Mouse (Mus musculus) embryonic facial prominence, embryonic 15.5 days (tissue): ENCODE results near the gene Zfp287. TPM values are rescaled to one million over a fixed set of nuclear protein-coding genes. Genes with fewer than 3 reads are reported as not detected.
A peak's percentile ranks its signal among the peaks of the same experiment; 100 is the strongest.
"Not testable (repeated sequence)": the region's sequence is repeated elsewhere in the genome, so short reads cannot be mapped to it uniquely, and the experiment has no call there.

Source experiments
- ATAC-seq: fragments of 200-750 bp; cut with Nextera tagmentation; 2 replicates; pipeline ENCODE4 v1.8.0; 2017; ENCODE audit warnings: low read depth, moderate TSS enrichment; ENCODE audit not compliant: insufficient number of reproducible peaks, low FRiP score, low TSS enrichment
- H3K27ac ChIP-seq: fragments of 300-500 bp; sonication (generic); replicated peaks from 2 replicates; pipeline ENCODE4 v1.5.1; 2015; ENCODE audit warnings: mild to moderate bottlenecking, inconsistent platforms
- H3K27me3 ChIP-seq: fragments of 300-500 bp; sonication (generic); 2 replicates; pipeline ENCODE4 v1.6.1; 2015; ENCODE audit warnings: inconsistent platforms
- H3K36me3 ChIP-seq: fragments of 300-500 bp; sonication (generic); 2 replicates; pipeline ENCODE4 v1.6.1; 2015; ENCODE audit warnings: mild to moderate bottlenecking, inconsistent platforms
- H3K4me1 ChIP-seq: fragments of 300-500 bp; sonication (generic); 2 replicates; pipeline ENCODE4 v1.6.1; 2015; ENCODE audit warnings: inconsistent platforms
- H3K4me2 ChIP-seq: fragments of 300-500 bp; sonication (generic); replicated peaks from 2 replicates; pipeline ENCODE4 v1.6.1; 2015; ENCODE audit warnings: mild to moderate bottlenecking, inconsistent platforms
- H3K4me3 ChIP-seq: fragments of 300-500 bp; sonication (generic); replicated peaks from 2 replicates; pipeline ENCODE4 v1.5.1; 2015; ENCODE audit warnings: mild to moderate bottlenecking, inconsistent platforms
- H3K9ac ChIP-seq: fragments of 300-500 bp; sonication (generic); 2 replicates; pipeline ENCODE4 v1.6.1; 2015; ENCODE audit warnings: inconsistent platforms
- H3K9me3 ChIP-seq: fragments of 300-500 bp; sonication (generic); replicated peaks from 2 replicates; pipeline ENCODE4 v1.6.1; 2016; ENCODE audit warnings: inconsistent platforms
- WGBS: fragments of 180-500 bp; shearing (Covaris S2); methylation state at CpG from one replicate; pipeline ENCODE4 v1.1.7; 2015; 5-methylcytosine and 5-hydroxymethylcytosine counted together
- polyA plus RNA-seq: library from polyadenylated mRNA; unstranded; fragments of >200 nt; fragmentation: Nextera tagmentation; extraction: Ambion mirVana; gene quantifications from 2 replicates; pipeline ENCODE4 v1.2.1, GENCODE M21; 2015

The Zfp287 gene
- polyA plus RNA-seq: 9.1 and 10.5 TPM in 2 replicates

DNA sequence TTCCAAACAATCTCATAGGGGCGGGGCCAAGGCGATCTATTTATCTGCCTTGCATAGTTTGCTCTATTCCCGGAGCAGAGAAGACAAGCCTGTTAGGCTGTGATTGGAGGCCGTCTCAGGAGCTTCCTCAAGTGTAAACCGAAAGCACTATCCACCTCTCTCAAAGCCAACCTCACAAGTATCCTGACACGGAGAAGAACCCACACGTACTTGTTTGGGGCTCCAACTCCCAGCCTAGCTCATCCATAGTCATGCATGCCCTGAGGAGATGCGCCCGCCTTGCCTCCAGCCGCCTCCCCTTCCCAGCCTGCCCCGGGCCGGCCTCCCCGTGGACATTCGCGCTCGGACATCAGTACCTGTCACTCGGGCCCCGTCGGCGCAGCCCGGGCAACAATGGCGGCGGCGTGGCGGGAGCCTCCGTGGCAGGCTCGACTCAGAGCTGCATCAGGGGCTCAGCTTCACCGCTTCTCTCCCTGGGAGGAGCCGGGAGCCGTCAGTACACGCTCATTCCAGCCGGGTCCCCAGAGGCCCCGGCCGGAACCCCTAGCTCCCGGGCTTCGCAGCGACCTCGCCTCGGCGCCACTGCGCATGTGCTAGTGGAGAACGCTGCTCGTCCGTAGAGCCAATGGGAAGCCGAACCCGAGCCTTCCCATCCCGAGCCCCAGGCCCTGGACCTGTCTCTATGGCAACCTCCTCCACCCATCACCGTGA lies at the start of gene Zfp287:
TSS of gene Zfp287 (minus strand) at position 595 of the 711 bp plus-strand sequence.
- ATAC-seq: peak; percentile 96
- H3K4me3 ChIP-seq: peak within 1 kb of the TSS; percentile 70
- H3K9me3 ChIP-seq: no peaks in the 10 kb centered on the region

DNA sequence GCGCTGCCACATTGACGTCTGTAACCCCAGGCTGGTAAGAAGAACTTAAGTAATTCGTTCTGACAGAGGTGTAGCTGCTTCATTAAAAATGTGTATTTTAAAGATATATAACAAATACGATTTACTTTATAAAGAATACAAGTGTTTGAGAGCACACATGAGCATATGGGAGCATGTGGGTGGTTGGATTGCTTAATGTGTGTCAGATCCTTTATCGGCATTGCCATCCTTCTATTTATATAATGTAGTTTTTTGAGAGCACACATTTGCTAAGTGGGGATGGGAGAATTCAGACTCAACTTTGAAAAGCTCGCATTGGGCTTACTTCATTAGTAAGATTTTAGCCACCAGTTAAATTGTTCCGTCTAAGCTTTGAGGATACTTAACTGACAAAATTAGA lies 44.8 kb upstream of the Zfp287 start:
- Histone ChIP-seq H3K4me2 (no peak overlapping the region), H3K4me1 (no peaks in the 10 kb centered on the region), H3K36me3 (peaks cover 52% of the 10 kb centered on the region), H3K27me3 (no peaks in the 10 kb centered on the region), H3K9ac (no peak overlapping the region), H3K4me3 (no peak overlapping the region), H3K27ac (no peak overlapping the region), H3K9me3 (peaks cover 51% of the 10 kb centered on the region)
- ATAC-seq: no peak
- 94% methylated on average over 7 of the region's 7 CpGs for WGBS

More for the DNA sequence above, at the start of gene Zfp287:
- under 1% methylated on average over 48 of the region's 48 CpGs for WGBS
- Histone ChIP-seq H3K4me2 (peak within 1 kb of the TSS; percentile 66), H3K4me1 (peaks cover 12% of the 10 kb centered on the region; the same call in 1 of the 2 replicates), H3K9ac (peak within 1 kb of the TSS; percentile 57), H3K27ac (peak within 1 kb of the TSS; percentile 52; the same call in 1 of the 2 replicates), H3K36me3 (peaks cover 20% of the 10 kb centered on the region), H3K27me3 (no peaks in the 10 kb centered on the region)

DNA sequence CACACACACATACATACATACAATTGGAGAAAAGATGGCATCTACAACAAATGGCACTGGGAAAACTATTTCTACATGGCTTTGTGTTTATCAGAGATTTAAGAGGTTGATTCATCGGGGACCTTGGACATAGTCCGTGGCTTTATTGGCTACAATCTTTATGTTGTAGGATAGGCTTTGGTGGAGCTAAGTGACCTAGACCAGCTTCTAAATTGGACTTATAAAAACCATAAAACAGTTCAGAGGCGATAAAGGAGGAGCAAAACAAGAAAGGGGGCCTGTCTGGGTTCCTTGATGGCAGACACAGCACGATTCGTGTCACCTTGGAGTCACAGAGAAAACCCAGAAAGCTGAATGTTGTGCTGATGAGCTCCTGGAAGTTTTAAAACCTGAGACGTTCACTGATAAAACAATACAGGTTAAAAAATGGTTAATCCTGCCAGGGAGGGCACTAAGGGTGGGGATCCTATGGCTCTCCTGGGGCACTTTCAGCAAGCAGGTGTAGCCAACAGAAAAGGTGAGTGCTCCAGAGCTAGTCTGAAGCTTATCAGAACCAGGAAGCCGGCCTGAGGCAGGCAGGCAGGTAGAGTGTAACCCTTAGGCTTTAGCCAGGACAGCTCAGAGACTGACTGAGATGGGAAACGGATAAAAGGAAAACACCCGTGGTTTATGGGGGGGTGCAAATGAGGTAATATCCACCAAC lies 29.2 kb upstream of the Zfp287 start:
- H3K4me1 ChIP-seq: peaks cover 9% of the 10 kb centered on the region
- no peak overlapping the region for H3K9ac ChIP-seq
- no peak for ATAC-seq
- H3K4me3 ChIP-seq: no peak overlapping the region
- H3K27me3 ChIP-seq: no peaks in the 10 kb centered on the region; the same call in 1 of the 2 replicates
- no peaks in the 10 kb centered on the region for H3K9me3 ChIP-seq
- no peak overlapping the region for H3K27ac ChIP-seq
- 72% methylated on average over 9 of the region's 9 CpGs for WGBS
- no peaks in the 10 kb centered on the region for H3K36me3 ChIP-seq
- no peak overlapping the region for H3K4me2 ChIP-seq

DNA sequence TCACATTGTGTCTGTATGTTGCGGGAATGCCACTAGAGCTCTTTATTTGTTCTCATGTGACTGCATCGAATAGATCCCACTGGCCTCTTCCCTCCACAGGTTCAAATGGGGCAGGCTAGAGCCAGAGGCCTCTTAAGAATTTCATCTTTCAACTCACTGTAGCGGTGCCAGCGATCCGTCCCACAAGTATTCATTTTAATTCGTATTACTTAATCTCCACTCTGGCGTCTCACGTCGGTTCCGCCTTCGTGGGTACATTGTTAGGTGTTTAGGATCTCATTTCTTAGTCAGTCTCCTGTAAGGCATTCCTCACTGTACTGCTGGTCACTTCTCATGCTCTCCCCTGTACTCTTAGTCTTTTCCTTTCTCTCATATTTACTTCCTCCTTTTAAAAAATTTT lies 26.8 kb upstream of the Zfp287 start:
- Histone ChIP-seq H3K4me1 (peaks cover 9% of the 10 kb centered on the region), H3K27me3 (no peaks in the 10 kb centered on the region; the same call in 1 of the 2 replicates), H3K9ac (no peak overlapping the region), H3K27ac (no peak overlapping the region), H3K4me2 (no peak overlapping the region), H3K9me3 (no peaks in the 10 kb centered on the region), H3K36me3 (no peaks in the 10 kb centered on the region), H3K4me3 (no peak overlapping the region)
- no peak for ATAC-seq
- 86% methylated on average over 11 of the region's 11 CpGs for WGBS

DNA sequence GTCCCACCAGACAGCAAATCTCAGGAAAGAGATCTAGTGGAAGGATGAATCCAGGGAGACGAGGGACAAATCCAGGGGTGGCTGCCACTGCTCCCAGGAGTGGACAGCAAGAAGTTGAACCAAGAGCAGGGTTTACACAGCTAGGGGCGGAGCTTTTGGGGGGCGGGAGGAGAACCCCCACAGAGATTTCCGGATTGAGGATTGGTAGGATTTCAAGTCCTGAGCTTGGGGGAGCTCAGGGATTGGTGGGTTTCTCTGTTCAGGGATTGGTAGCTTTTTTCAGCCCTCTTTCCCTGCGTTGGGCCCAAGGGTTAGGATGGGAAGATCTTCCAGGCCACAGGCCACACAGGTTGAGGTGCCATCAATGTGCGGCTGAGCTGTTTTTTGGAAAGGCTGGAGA lies 26.2 kb upstream of the Zfp287 start:
- Histone ChIP-seq H3K27ac (no peak overlapping the region), H3K9me3 (no peaks in the 10 kb centered on the region), H3K4me1 (peaks cover 9% of the 10 kb centered on the region), H3K4me3 (no peak overlapping the region), H3K27me3 (no peaks in the 10 kb centered on the region; the same call in 1 of the 2 replicates), H3K9ac (no peak overlapping the region), H3K36me3 (no peaks in the 10 kb centered on the region), H3K4me2 (no peak overlapping the region)
- 76% methylated on average over 6 of the region's 6 CpGs for whole genome bisulfite sequencing
- no peak for ATAC-seq

DNA sequence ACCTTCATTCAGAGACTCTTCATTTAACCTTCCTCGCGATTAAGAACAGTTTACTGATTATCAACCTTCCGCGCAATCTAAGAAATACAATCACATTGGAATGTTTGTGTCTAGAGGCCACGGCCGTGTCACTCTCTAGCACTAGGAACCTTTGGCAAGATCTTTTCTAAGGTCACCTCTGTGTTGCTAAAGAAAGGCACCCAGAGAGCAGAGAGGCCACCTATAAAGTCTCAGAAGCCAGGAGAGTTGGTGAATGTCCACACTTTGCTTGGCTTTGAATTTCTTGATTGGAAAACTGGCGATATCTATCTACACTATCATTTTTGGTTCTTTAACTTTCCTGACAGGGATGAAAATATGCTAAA lies 25.4 kb upstream of the Zfp287 start:
- Histone ChIP-seq H3K27me3 (no peaks in the 10 kb centered on the region; the same call in 1 of the 2 replicates), H3K4me2 (peak overlapping the region; percentile 59), H3K9me3 (no peaks in the 10 kb centered on the region), H3K36me3 (no peaks in the 10 kb centered on the region), H3K4me1 (peaks cover 9% of the 10 kb centered on the region), H3K9ac (no peak overlapping the region; the same call in 1 of the 2 replicates), H3K4me3 (peak overlapping the region; percentile 37), H3K27ac (no peak overlapping the region)
- 4% methylated on average over 7 of the region's 7 CpGs for WGBS
- 0 out of 2 replicates have a peak, but pooled peaks have one; percentile 15 for ATAC-seq

DNA sequence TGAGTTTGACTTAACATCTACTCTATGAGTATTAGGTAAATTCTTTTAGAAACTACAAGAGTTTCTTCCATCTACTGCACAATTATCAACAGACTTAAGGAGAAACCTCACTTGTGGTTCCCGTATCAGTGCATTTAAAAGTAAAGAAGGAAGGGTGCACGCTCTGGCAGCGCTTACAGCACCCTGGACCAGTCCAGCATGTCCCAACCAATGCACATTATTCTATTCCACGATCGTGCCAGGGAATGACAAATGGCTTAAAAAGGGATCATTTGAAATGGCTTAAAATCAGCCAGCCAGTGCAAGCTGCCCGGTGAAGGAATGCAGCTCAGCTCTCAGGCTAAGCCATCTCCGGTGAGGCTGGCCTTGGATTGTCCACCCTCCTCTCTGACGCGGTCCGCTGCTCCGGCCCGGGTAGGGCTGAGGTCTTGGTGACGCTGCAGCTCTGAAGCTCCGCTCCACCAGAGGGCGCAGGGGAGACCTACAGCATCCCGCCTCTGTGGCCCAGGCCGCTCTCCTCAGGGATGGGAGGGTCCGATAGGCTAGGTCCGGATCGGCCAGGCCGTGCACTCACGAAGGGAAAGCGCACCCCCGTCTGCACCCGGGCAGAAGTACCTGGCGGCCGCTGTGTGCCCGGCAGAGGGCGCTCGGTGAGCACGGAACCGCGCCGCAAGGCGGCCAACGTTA lies 24.9 kb upstream of the Zfp287 start:
- peak; percentile 96 for ATAC-seq
- peak overlapping the region; percentile 59 for H3K4me2 ChIP-seq
- no peaks in the 10 kb centered on the region; the same call in 1 of the 2 replicates for H3K27me3 ChIP-seq
- no peaks in the 10 kb centered on the region for H3K36me3 ChIP-seq
- H3K4me3 ChIP-seq: peak overlapping the region; percentile 37
- H3K4me1 ChIP-seq: peaks cover 9% of the 10 kb centered on the region
- H3K27ac ChIP-seq: no peak overlapping the region
- 6% methylated on average over 36 of the region's 36 CpGs for WGBS
- H3K9ac ChIP-seq: no peak overlapping the region; the same call in 1 of the 2 replicates
- no peaks in the 10 kb centered on the region for H3K9me3 ChIP-seq

DNA sequence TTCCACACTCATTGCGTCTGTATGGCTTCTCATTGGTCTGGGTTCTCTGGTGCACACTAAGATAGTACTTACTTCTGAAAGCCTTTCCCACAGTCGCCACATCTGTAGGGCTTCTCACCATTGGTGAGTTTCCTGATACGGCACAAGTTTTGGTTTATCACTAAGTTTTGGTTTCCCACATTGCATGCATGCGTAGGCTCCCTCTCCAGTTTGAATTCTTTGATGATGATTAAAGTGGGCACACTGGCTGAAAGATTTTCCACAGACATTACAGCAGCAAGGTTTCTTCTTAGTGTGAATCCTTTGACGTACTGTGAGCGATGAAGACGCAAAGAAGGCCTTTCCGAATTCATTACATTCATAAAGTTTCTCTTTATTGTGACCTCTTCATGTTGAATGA lies 21.1 kb upstream of the Zfp287 start, which contains the start of gene Gm10428:
TSS of gene Gm10428 (plus strand) at position 321 of the 400 bp plus-strand sequence.
- Histone ChIP-seq H3K9me3 (no peaks in the 10 kb centered on the region), H3K4me2 (no peak within 1 kb of the TSS), H3K27ac (no peak within 1 kb of the TSS), H3K27me3 (0 out of 2 replicates have a peak, but pooled peaks cover 5% of the 10 kb centered on the region), H3K4me3 (no peak within 1 kb of the TSS), H3K36me3 (no peaks in the 10 kb centered on the region), H3K9ac (no peak within 1 kb of the TSS), H3K4me1 (peaks cover 9% of the 10 kb centered on the region)
- ATAC-seq: no peak
- WGBS: 74% methylated on average over 8 of the region's 8 CpGs

DNA sequence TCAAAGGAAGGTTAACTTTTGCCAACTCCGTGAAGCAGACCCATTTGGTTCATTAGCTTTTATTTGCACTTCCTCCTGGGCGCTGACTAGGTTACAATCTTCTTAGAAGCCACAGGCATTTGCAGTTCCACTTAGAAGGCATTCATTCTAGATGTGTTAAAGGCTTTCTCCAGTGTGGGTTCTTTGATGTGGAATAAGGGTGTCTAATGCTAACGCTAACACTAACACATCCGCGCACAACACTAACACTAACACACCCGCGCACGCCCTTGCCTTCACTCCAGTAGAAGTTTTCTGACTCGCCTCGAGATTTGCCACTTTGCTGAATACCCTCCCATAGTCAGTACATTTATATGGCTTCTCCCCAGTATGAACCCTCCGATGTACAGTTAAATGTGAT lies 20.5 kb upstream of the Zfp287 start:
- 71% methylated on average over 11 of the region's 11 CpGs for WGBS
- Histone ChIP-seq H3K4me3 (no peak overlapping the region), H3K4me2 (no peak overlapping the region), H3K9ac (no peak overlapping the region), H3K4me1 (peaks cover 5% of the 10 kb centered on the region), H3K27ac (no peak overlapping the region), H3K36me3 (no peaks in the 10 kb centered on the region), H3K27me3 (0 out of 2 replicates have a peak, but pooled peaks cover 10% of the 10 kb centered on the region), H3K9me3 (no peaks in the 10 kb centered on the region)
- ATAC-seq: no peak

DNA sequence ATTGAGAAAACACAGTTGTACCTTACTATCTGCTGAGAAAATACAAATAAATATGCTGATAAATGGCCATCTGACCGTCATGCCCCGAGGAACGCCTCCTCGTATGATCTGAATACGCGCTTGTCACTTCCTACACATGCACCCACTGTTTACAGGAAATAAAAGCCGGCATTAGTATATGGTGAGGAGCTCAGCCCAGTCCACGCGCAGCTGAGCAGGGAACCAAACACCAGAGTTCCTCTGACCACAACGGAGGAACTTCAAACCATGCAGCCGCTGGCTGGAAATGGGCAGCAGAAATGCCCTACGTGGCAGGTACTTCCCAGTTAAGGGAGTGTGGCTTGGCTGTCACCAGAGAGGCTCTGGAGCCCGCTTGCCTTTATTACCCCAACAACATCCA lies 17.7 kb upstream of the Zfp287 start:
- H3K9ac ChIP-seq, H3K36me3 ChIP-seq, H3K4me3 ChIP-seq, H3K27ac ChIP-seq, H3K9me3 ChIP-seq, H3K4me2 ChIP-seq, H3K4me1 ChIP-seq, ATAC-seq: not testable (repeated sequence)
- peaks cover 27% of the 10 kb centered on the region for H3K27me3 ChIP-seq
- 87% methylated on average over 13 of the region's 13 CpGs for WGBS

DNA sequence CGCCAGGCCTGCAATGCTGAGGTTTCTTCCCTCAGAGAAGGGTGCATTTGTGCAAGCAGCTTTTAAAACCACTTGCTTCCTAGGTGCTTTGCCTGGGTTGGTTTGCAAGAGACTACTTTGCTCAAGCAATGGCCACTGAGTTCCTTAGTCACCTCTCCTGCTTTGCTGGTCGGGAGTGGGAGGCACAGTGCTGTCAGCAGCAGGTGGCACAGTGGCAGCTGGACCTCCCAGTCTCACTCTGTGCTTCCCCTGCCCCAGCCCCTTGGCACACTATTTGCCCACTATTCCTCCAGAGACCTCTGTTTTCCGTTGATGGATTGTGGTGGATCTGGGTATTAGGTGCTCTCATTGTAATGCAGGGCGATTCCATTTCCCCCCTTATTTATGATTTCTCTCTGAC lies 16.4 kb upstream of the Zfp287 start:
- no peak overlapping the region for H3K27ac ChIP-seq
- ATAC-seq: no peak
- H3K9ac ChIP-seq: no peak overlapping the region
- H3K36me3 ChIP-seq: no peaks in the 10 kb centered on the region
- H3K9me3 ChIP-seq: no peaks in the 10 kb centered on the region
- no peak overlapping the region for H3K4me3 ChIP-seq
- H3K27me3 ChIP-seq: peaks cover 27% of the 10 kb centered on the region
- peaks cover 5% of the 10 kb centered on the region; the same call in 1 of the 2 replicates for H3K4me1 ChIP-seq
- H3K4me2 ChIP-seq: no peak overlapping the region
- 71% methylated on average over 4 of the region's 4 CpGs for WGBS
